Mouse (Mus musculus): Measurements from ENCODE around the gene H2-K1.
A peak's percentile ranks its signal among the peaks of the same experiment; 100 is the strongest.

H2-K1 gene

GRCm38 (mm10) chr17:33982136-33982535 lies 18.0 kb downstream of the H2-K1 start:
- DNase-seq (ENCODE audit: low read depth, low spot score) = peak; percentile 84

- peak; percentile 98 for DNase-seq (ENCODE audit: low read depth, low spot score)
Measured at GRCm38 (mm10) chr17:33981192-33981909, 18.8 kb downstream of the H2-K1 start.

DNA sequence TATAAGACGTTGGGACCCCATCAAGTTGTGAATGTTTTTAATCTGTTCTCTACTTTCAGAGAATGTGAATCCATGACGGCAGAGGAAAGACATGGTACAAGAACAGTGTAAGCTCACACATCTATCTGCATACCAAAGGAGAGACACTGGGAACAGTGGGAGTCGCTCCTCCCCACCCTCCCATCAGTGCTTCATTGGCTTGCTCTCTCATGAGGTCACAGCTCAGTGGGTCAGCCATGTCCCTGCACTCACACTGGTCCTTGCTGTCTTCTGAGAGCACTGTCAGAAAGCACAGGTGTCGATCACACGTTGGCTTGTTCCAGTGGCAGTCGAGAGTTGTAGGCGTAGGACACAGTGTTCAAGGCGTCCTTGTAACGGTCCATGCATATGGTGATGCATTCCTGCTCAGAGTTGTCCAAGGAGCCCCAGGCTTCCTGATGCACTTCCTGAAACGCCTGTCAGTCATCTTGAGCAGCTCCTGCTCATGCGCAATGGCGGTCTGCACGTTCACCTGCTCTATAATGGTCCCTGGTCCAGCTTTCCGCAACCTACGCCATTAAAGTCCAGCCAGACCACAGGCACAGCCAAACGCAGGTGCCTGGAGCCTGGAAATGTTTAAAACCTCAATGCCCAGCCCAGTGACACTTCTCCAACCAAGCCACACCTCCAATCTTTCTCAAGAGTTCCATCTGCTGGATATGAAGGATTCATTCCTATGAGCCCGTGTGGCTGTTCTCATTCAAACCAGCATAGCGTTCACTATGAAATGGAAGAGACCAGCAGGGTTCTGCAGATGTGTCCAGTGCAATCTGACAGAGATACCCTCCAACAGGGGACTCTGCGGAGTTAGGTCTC lies 19.7 kb downstream of the H2-K1 start:
- peak; percentile 21 for DNase-seq (ENCODE audit: low read depth, low spot score)

DNA sequence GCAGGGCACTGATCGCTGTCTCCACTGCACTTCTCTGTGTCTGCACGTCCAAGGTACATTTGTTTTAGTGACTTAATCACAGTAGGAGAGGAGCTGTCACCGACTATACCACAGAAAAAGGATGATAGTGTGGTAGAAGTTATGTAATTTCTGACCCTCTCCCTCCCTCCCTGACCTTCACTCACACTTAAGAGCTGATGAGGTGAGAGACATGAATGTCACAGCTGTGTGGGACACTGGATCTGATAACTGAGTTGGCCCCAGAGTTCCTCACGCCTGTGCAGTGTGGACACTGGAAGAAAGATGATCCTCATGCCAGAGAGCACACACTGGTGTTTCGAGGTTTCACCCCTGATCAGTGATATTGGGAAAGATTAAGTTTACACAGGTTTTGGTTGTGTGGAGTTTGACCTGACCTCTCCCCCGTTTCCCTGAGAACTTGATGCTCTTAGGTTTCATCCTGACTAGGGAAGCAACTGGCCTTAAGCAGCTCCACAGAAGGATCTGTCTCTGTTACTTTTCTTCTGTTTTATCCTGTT lies 20.6 kb downstream of the H2-K1 start:
- DNase-seq (ENCODE audit: low read depth, low spot score) = no peak

DNA sequence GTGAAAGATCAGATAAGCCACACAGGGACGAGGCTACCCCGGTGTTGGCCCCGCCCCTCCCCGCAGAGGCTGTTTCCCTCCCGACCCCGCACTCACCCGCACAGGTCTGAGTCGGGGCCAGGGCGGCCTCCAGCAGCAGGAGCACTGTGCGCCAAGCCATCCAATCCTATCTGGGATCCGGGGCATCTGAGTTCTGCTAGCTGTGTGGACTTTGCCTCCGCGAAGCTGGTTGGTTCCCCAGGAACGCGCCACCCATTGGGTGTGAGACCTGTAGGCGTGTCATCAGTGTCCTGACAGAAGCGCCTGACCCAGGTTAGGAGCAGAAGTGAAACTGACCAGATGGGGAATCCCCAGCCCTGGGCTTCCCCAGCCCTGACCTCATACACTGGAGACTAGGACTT lies 21.5 kb downstream of the H2-K1 start:
- peak; percentile 88 for DNase-seq (ENCODE audit: low read depth, low spot score)

- no peak for DNase-seq (ENCODE audit: low read depth, low spot score)
Measured at GRCm38 (mm10) chr17:33977861-33978557, 22.1 kb downstream of the H2-K1 start.

DNA sequence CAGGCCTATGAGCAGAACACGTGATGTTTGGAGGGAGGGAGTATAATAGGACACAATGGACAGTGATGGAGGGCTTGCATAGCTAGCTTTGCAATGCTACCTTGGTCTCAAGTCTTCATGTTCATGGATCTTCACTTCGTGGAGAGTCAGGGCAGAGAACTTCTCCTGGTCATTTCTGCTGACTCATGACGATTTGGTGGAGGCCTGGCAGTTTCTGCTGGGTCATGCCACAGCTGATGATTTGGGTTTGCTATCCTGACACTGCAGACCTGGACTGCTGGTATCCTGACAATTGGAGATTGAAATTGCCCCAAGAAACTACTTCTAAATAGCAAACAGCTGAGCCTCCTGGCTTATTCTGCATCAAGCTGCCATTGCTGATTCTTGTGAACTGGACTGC lies 26.6 kb downstream of the H2-K1 start:
- no peak for DNase-seq (ENCODE audit: low read depth, low spot score)

- no peak for DNase-seq (ENCODE audit: low read depth, low spot score)
Measured at GRCm38 (mm10) chr17:33972691-33973090, 27.5 kb downstream of the H2-K1 start.

DNA sequence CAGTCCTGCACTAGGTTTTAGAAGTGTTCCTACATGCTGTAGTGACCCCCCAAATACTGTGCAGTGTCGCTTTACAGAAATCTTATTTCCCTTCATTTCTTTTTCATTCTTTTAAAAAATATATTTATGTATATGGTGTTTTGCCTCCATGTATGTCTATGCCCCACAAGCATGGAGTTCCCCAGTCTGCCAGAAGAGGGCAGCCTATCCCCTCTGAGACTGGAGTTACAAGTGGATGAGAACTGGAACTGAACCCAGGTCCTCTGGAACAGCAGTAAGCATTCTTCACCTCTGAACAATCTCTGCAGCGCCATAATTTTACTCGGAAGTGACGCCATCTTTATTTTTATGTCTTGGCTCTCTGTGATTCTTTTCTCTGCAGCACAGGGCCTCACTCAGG lies 30.8 kb downstream of the H2-K1 start:
- peak; percentile 59 for DNase-seq (ENCODE audit: low read depth, low spot score)

GRCm38 (mm10) chr17:33968927-33969326 lies 31.2 kb downstream of the H2-K1 start:
- DNase-seq (ENCODE audit: low read depth, low spot score) = peak; percentile 87

DNA sequence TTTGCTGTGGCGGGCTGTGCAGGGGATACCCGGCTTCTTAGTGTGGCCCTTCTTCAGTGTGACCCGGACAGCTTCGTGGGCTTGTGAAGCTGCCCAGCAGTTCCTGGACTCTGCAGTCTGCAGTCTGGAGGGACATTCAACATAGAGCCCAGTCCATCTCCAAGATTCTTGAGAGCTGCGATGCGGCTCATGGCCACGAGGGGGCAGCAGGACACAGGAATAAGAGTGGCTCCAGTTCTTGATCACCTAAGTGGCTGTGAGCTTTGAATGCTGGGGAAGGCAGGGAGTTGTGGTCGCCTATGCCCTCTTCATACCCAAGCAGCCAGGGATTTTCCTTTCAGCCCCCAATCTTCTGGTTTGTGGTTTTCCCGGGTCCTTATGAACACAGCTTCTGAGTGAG lies 31.7 kb downstream of the H2-K1 start:
- peak; percentile 92 for DNase-seq (ENCODE audit: low read depth, low spot score)

- no peak for DNase-seq (ENCODE audit: low read depth, low spot score)
Measured at GRCm38 (mm10) chr17:33965846-33966550, 34.1 kb downstream of the H2-K1 start.

- no peak for DNase-seq (ENCODE audit: low read depth, low spot score)
Measured at GRCm38 (mm10) chr17:33965082-33965845, 34.9 kb downstream of the H2-K1 start.

DNA sequence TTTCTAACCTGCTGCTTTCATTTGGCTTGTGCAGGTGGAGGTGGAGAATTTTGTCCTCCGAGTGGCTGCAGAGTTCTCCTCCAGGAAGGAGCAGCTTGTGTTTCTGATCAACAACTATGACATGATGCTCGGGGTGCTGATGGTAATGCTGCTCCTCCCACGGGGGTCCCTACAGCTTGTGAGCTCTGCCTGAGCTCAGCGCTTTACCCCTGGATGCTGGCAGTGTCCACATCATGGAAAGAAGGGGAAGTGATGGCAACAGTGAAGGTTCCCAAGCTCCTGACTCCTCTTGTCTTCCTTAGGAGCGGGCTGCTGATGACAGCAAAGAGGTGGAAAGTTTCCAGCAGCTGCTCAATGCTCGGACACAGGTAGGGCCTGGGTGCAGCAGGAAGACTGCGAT lies 37.3 kb downstream of the H2-K1 start:
- no peak for DNase-seq (ENCODE audit: low read depth, low spot score)

GRCm38 (mm10) chr17:33959948-33960347 lies 40.2 kb downstream of the H2-K1 start:
- no peak for DNase-seq (ENCODE audit: low read depth, low spot score)

DNA sequence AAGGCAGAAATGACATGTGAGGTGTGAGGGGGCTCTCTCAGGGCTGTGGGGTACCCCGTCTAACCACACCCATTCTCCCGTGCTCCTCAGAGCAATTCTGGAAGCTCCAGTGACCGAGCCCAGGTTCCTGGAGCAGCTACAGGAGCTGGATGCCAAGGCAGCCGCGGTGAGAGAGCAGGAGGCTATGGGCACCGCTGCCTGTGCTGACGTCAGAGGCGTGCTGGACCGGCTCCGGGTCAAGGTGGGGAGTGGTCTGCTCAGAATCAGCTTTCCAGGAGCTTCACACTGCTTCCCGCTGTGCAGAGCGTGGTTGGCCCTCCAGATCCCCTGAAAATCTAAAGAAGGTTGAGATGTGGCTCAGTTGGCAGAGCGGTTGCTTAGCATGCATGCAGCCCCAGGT lies 41.0 kb downstream of the H2-K1 start:
- DNase-seq (ENCODE audit: low read depth, low spot score) = no peak

DNA sequence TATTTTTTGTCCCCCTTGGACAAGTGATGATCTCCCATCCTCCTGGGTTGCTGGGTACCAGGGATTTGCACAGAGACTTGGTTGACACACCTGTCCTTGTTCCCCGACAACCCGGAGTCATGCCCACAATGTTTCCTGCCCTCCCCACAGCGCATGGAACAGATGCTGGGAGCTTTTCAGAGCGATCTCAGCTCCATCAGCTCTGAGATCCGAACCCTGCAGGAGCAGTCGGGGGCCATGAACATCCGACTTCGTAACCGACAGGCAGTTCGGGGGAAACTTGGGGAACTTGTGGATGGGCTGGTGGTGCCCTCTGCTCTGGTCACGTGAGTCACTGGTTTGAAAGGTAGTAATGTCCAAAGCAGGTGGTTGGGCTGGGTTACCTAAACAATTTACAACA lies 41.7 kb downstream of the H2-K1 start:
- DNase-seq (ENCODE audit: low read depth, low spot score) = no peak

- peak; percentile 25 for DNase-seq (ENCODE audit: low read depth, low spot score)
Measured at GRCm38 (mm10) chr17:33957493-33957892, 42.7 kb downstream of the H2-K1 start.

DNA sequence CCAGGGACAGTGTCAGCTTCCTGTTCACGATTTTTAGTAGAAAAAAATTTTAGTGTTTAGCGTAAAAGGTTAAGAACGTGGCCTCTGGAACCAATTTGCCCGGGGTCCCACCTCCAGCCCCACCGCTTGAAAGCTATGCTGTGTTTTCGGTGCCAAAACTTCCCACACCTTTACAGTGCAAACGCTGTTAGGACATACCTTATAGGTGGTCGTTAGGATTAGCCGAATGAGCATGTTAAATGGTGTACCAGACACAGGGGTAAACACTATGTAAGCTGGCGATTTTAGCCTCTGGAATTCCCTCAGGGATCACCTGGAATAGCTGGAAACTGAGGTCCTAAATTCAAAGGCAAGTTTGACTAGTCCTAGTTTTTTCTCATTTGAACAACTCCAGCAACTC lies 43.8 kb downstream of the H2-K1 start:
- DNase-seq (ENCODE audit: low read depth, low spot score) = no peak

GRCm38 (mm10) chr17:33955555-33956214 lies 44.5 kb downstream of the H2-K1 start, which contains the start of the genes Vps52 and Rps18:
Gene Vps52, plus strand, starts transcription at chr17:33955812.
Gene Rps18, minus strand, starts transcription at chr17:33956001.
- peak; percentile 97 for DNase-seq (ENCODE audit: low read depth, low spot score)

Measured in CD4-positive, CD25-positive, alpha-beta regulatory T cell, adult 2 months (primary cell).